In genomic region chr4:63930863-63931262, GRCm38 (mm10) we compare ENCODE assay signal across 34 mouse cellular contexts.
"Had no signal": no experiment of that assay in that cellular context is flagged by ENCODE, and none has a peak within 500 bp of the region (broad histone marks: within the 10 kb centered on the region; RNA-seq: fewer than 3 reads in every experiment).

No protein-coding gene starts in this region.

- H3K9ac ChIP-seq: heart, embryonic 12.5 days; heart, embryonic 13.5 days; heart, embryonic 15.5 days; hindbrain, embryonic 12.5 days; hindbrain, embryonic 13.5 days; hindbrain, embryonic 14.5 days; hindbrain, embryonic 15.5 days; intestine, embryonic 15.5 days; kidney, embryonic 15.5 days had no signal

- H3K27ac ChIP-seq: heart, embryonic 10.5 days; heart, embryonic 13.5 days; heart, embryonic 15.5 days; hindbrain, embryonic 10.5 days; hindbrain, embryonic 12.5 days; hindbrain, embryonic 13.5 days; hindbrain, embryonic 14.5 days; hindbrain, embryonic 15.5 days; hindbrain, postnatal 0 days; intestine, embryonic 15.5 days; kidney, embryonic 15.5 days; kidney, postnatal 0 days; layer of hippocampus, adult 2 months; left cerebral cortex, adult 2 months had no signal

- ATAC-seq: hindbrain, embryonic 16.5 days; hindbrain, postnatal 0 days; inflammation-experienced regulatory T-cells, adult 6 months; intestine, embryonic 15.5 days; intestine, embryonic 16.5 days; intestine, postnatal 0 days had no signal

- H3K9me3 ChIP-seq: heart, embryonic 10.5 days; heart, embryonic 15.5 days; hindbrain, embryonic 12.5 days; hindbrain, embryonic 13.5 days; hindbrain, embryonic 15.5 days; intestine, embryonic 15.5 days; kidney, embryonic 15.5 days had no signal

- H3K36me3 ChIP-seq: heart, embryonic 10.5 days; heart, embryonic 12.5 days; heart, embryonic 13.5 days; heart, embryonic 15.5 days; hindbrain, embryonic 10.5 days; hindbrain, embryonic 12.5 days; hindbrain, embryonic 13.5 days; hindbrain, embryonic 15.5 days; intestine, embryonic 15.5 days; kidney, embryonic 15.5 days had no signal

- DNase-seq: heart, postnatal 10 days; heart, postnatal 14 days; heart, postnatal 36 days; heart, postnatal 4 days; kidney, adult 11 months; kidney, adult 18-20 months; kidney, adult 8-10 months; kidney, adult 9 months; kidney, postnatal 10 days; kidney, postnatal 25 days; kidney, postnatal 36 days; kidney, postnatal 4 days; layer of hippocampus, adult 9-11 months; layer of hippocampus, postnatal 36 days had no signal

- H3K4me1 ChIP-seq: heart, embryonic 10.5 days; heart, embryonic 12.5 days; heart, embryonic 13.5 days; heart, embryonic 15.5 days; hindbrain, embryonic 10.5 days; hindbrain, embryonic 12.5 days; hindbrain, embryonic 13.5 days; hindbrain, embryonic 15.5 days; intestine, embryonic 15.5 days; kidney, embryonic 15.5 days had no signal

- H3K4me3 ChIP-seq: heart, embryonic 10.5 days; heart, embryonic 12.5 days; heart, embryonic 13.5 days; heart, embryonic 15.5 days; hindbrain, embryonic 10.5 days; hindbrain, embryonic 12.5 days; hindbrain, embryonic 13.5 days; hindbrain, embryonic 15.5 days; intestine, embryonic 15.5 days; kidney, embryonic 15.5 days; layer of hippocampus, adult 2 months; left cerebral cortex, adult 2 months had no signal

- H3K4me2 ChIP-seq: heart, embryonic 11.5 days; heart, embryonic 12.5 days; heart, embryonic 13.5 days; heart, embryonic 15.5 days; hindbrain, embryonic 12.5 days; hindbrain, embryonic 13.5 days; hindbrain, embryonic 14.5 days; hindbrain, embryonic 15.5 days; intestine, embryonic 15.5 days; kidney, embryonic 15.5 days had no signal

- H3K27me3 ChIP-seq: heart, embryonic 12.5 days; heart, embryonic 15.5 days; hindbrain, embryonic 12.5 days; hindbrain, embryonic 13.5 days; hindbrain, embryonic 15.5 days; intestine, embryonic 15.5 days; kidney, embryonic 15.5 days had no signal
